Mouse (Mus musculus): Measurements from ENCODE around the gene Asl.

The Asl gene

GRCm38 (mm10) chr5:130029142-130029897 is at the start of gene Asl, which contains the start of gene Crcp:
TSS of gene Asl (minus strand) at chr5:130029247.
TSS of gene Crcp (plus strand) at chr5:130029290.
- no peak for DNase-seq (ENCODE audit: low read depth, low spot score)

- DNase-seq (ENCODE audit: low read depth, low spot score) = no peak
Measured at GRCm38 (mm10) chr5:130078834-130079156, 49.7 kb upstream of the Asl start.

GRCm38 (mm10) chr5:130078096-130078833 is 49.2 kb upstream of the Asl start:
- no peak for DNase-seq (ENCODE audit: low read depth, low spot score)

GRCm38 (mm10) chr5:130076396-130076795 is 47.3 kb upstream of the Asl start:
- no peak for DNase-seq (ENCODE audit: low read depth, low spot score)

- no peak for DNase-seq (ENCODE audit: low read depth, low spot score)
Measured at GRCm38 (mm10) chr5:130074491-130074890, 45.4 kb upstream of the Asl start.

GRCm38 (mm10) chr5:130073026-130073425 is 44.0 kb upstream of the Asl start, which contains the start of gene Tpst1:
TSS of gene Tpst1 (plus strand) at chr5:130073326.
- no peak for DNase-seq (ENCODE audit: low read depth, low spot score)

GRCm38 (mm10) chr5:130067841-130068264 is 38.8 kb upstream of the Asl start:
- DNase-seq (ENCODE audit: low read depth, low spot score) = no peak

- DNase-seq (ENCODE audit: low read depth, low spot score) = no peak
Measured at GRCm38 (mm10) chr5:130065579-130065978, 36.5 kb upstream of the Asl start.

GRCm38 (mm10) chr5:130063760-130064159 is 34.7 kb upstream of the Asl start:
- no peak for DNase-seq (ENCODE audit: low read depth, low spot score)

GRCm38 (mm10) chr5:130062096-130062495 is 33.0 kb upstream of the Asl start:
- no peak for DNase-seq (ENCODE audit: low read depth, low spot score)

- DNase-seq (ENCODE audit: low read depth, low spot score) = no peak
Measured at GRCm38 (mm10) chr5:130060329-130060665, 31.2 kb upstream of the Asl start.

GRCm38 (mm10) chr5:130059413-130060328 is 30.6 kb upstream of the Asl start:
- DNase-seq (ENCODE audit: low read depth, low spot score) = no peak

- no peak for DNase-seq (ENCODE audit: low read depth, low spot score)
Measured at GRCm38 (mm10) chr5:130056303-130056702, 27.3 kb upstream of the Asl start.

- DNase-seq (ENCODE audit: low read depth, low spot score) = no peak
Measured at GRCm38 (mm10) chr5:130055688-130056087, 26.6 kb upstream of the Asl start.

GRCm38 (mm10) chr5:130052955-130053354 is 23.9 kb upstream of the Asl start:
- DNase-seq (ENCODE audit: low read depth, low spot score) = no peak

- no peak for DNase-seq (ENCODE audit: low read depth, low spot score)
Measured at GRCm38 (mm10) chr5:130052510-130052909, 23.5 kb upstream of the Asl start.

- no peak for DNase-seq (ENCODE audit: low read depth, low spot score)
Measured at GRCm38 (mm10) chr5:130051073-130051860, 22.2 kb upstream of the Asl start.

GRCm38 (mm10) chr5:130050416-130050815 is 21.4 kb upstream of the Asl start:
- DNase-seq (ENCODE audit: low read depth, low spot score) = no peak

GRCm38 (mm10) chr5:130048786-130049520 is 19.9 kb upstream of the Asl start:
- DNase-seq (ENCODE audit: low read depth, low spot score) = no peak

GRCm38 (mm10) chr5:130047013-130047412 is 18.0 kb upstream of the Asl start:
- no peak for DNase-seq (ENCODE audit: low read depth, low spot score)

- no peak for DNase-seq (ENCODE audit: low read depth, low spot score)
Measured at GRCm38 (mm10) chr5:130046589-130046988, 17.5 kb upstream of the Asl start.

Measured in retina, adult 2 months (tissue).